Mouse (Mus musculus): ENCODE data around the gene Hoxd13. TPM values are rescaled to one million over a fixed set of nuclear protein-coding genes. Genes with fewer than 3 reads are reported as not detected.

Hoxd13 gene
- polyA plus RNA-seq (2017; shearing (Covaris generic)), result not detected

GRCm38 (mm10) chr2:74667842-74668357 is at the start of gene Hoxd13:
Gene Hoxd13, plus strand, starts transcription at chr2:74668310.

GRCm38 (mm10) chr2:74659507-74660005 is 8.6 kb upstream of the Hoxd13 start, which contains the start of gene Evx2:
Gene Evx2, minus strand, starts transcription at chr2:74659557.

GRCm38 (mm10) chr2:74674881-74675665 is 7.0 kb downstream of the Hoxd13 start, which contains the start of gene Hoxd12:
Gene Hoxd12, plus strand, starts transcription at chr2:74675013.

GRCm38 (mm10) chr2:74678891-74679595 is 10.9 kb downstream of the Hoxd13 start, which contains the start of gene Hoxd11:
Gene Hoxd11, plus strand, starts transcription at chr2:74679557.

GRCm38 (mm10) chr2:74691022-74691951 is 23.2 kb downstream of the Hoxd13 start, which contains the start of gene Hoxd10:
Gene Hoxd10, plus strand, starts transcription at chr2:74691924.

GRCm38 (mm10) chr2:74697567-74698121 is 29.5 kb downstream of the Hoxd13 start, which contains the start of gene Hoxd9:
Gene Hoxd9, plus strand, starts transcription at chr2:74697727.

GRCm38 (mm10) chr2:74704393-74704998 is 36.4 kb downstream of the Hoxd13 start, which contains the start of gene Hoxd8:
Gene Hoxd8, plus strand, starts transcription at chr2:74704615.

GRCm38 (mm10) chr2:74711721-74712621 is 43.9 kb downstream of the Hoxd13 start, which contains the start of the genes Hoxd3 and Hoxd4:
Gene Hoxd3, plus strand, starts transcription at chr2:74711927.
Gene Hoxd4, plus strand, starts transcription at chr2:74711929.

Other genes with a start within 250 kb of the Hoxd13 start
- 19.9 TPM for gene Lnpk, start 88.9 kb upstream of the Hoxd13 start, polyA plus RNA-seq (2017; shearing (Covaris generic))
- gene Evx2, start 8.8 kb upstream of the Hoxd13 start, polyA plus RNA-seq (2017; shearing (Covaris generic)), result not detected
- not detected for gene Hoxd12, start 6.7 kb downstream of the Hoxd13 start, polyA plus RNA-seq (2017; shearing (Covaris generic))
- gene Hoxd11, start 11.2 kb downstream of the Hoxd13 start, polyA plus RNA-seq (2017; shearing (Covaris generic)), result not detected
- not detected for gene Hoxd10, start 23.6 kb downstream of the Hoxd13 start, polyA plus RNA-seq (2017; shearing (Covaris generic))
- gene Hoxd9, start 29.4 kb downstream of the Hoxd13 start, polyA plus RNA-seq (2017; shearing (Covaris generic)), result not detected
- gene Hoxd8, start 36.3 kb downstream of the Hoxd13 start, polyA plus RNA-seq (2017; shearing (Covaris generic)), result 0.06 TPM
- not detected for gene Hoxd3, start 43.6 kb downstream of the Hoxd13 start, polyA plus RNA-seq (2017; shearing (Covaris generic))
- gene Hoxd4, start 43.6 kb downstream of the Hoxd13 start, polyA plus RNA-seq (2017; shearing (Covaris generic)), result not detected
- not detected for gene Gm28230, start 58.4 kb downstream of the Hoxd13 start, polyA plus RNA-seq (2017; shearing (Covaris generic))
- not detected for gene Hoxd1, start 94.7 kb downstream of the Hoxd13 start, polyA plus RNA-seq (2017; shearing (Covaris generic))
- 74.2 TPM for gene Mtx2, start 157.5 kb downstream of the Hoxd13 start, polyA plus RNA-seq (2017; shearing (Covaris generic))